Mouse (Mus musculus) R1 (cell line): ENCODE measurements around the gene Lrrc26.
A peak's percentile ranks its signal among the peaks of the same experiment; 100 is the strongest.

Source experiments
- DNase-seq: peaks from one replicate; pipeline ENCODE4 v3.0.0-alpha.2; 2018; ENCODE audit warnings: low read depth, low spot score

Gene Lrrc26

GRCm38 (mm10) chr2:25265897-25266656 is 23.6 kb upstream of the Lrrc26 start:
- DNase-seq: no peak

DNA sequence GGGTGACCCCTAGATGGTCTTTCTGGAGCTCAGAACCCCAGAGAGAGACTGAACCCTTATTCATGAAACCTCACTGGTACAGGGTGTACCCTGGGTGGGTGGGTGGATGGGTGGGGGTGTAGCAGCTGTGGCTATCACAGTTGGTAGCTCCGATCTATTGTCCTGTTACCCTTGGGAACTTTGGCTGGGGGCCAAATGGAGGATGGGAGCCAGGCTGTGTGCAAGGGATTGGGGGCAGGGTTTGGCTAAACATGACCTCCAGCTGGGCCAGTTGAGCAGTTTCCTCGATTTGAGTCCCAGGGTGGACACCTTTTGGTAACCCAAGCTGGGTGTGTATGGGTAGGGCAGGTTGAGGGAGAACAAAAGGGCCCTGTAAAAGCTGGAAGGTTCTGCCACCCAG is 23.0 kb upstream of the Lrrc26 start:
- no peak for DNase-seq

GRCm38 (mm10) chr2:25267241-25267640 is 22.5 kb upstream of the Lrrc26 start:
- DNase-seq: no peak

GRCm38 (mm10) chr2:25267746-25268309 is 21.9 kb upstream of the Lrrc26 start:
- DNase-seq: no peak

DNA sequence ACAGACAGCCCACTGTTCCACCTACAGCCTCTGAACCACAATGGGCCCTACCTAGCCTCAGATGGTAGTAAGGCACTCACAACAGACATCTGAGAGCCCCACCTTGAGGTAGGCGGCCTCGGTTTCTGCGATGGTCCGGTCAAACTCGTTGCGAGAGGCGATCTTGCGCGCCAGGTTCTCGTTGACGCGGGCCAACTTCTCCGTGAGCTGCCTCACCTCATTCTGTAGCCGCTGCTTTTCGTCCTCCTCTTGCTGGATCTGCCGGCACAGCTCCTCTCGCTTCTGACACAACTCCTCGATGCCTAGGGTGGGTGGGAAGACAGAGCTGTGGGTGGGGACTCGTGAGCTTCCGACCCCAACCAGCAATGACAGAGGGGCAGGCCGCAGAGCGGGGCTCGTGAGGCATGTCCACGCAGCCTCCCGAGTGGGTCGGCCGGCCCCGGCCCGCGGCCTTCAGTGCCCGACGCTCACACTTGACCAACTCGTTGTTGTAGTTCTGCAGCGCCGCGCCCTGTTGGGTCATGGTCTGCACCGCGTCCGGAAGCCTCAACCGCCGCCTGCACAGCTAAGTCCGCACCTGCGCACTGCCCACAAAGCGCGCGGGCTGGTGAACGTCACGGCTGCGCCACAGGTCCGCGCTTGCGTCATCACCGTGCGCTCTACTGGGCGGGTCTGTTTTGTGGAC is 17.7 kb upstream of the Lrrc26 start, which contains the start of the genes Ssna1 and Anapc2:
Ssna1 (minus strand) TSS at position 612 of the 685 bp plus-strand sequence.
Anapc2 (plus strand) TSS at position 652 of the 685 bp plus-strand sequence.
- DNase-seq: peak; percentile 97

GRCm38 (mm10) chr2:25272515-25272914 is 17.2 kb upstream of the Lrrc26 start:
- DNase-seq: no peak

- no peak for DNase-seq
Measured at GRCm38 (mm10) chr2:25273010-25273409, 16.7 kb upstream of the Lrrc26 start.

GRCm38 (mm10) chr2:25278928-25279882 is 10.5 kb upstream of the Lrrc26 start:
- DNase-seq: peak; percentile 93

DNA sequence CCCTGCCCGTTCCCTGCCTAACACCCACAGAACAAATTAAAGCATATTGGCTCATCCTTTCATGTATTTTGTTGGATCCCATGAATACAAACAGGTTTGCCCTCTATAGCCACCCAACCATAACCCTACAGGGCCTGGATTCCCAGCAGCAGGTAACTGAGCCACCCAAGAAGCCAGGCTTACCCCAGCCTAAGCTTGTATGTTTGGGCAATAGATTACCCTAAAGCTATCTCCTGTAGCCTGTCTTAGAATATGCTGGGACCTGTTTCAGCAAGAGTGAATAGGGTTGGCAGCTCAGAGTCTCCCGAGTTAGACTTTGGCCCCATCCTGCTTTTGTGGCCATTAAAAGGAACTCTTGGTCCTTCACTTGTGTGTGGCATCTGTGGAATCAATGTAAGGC is 4.2 kb upstream of the Lrrc26 start:
- DNase-seq: no peak

GRCm38 (mm10) chr2:25286314-25286713 is 3.4 kb upstream of the Lrrc26 start:
- no peak for DNase-seq

- no peak for DNase-seq
Measured at GRCm38 (mm10) chr2:25286837-25287636, 2.7 kb upstream of the Lrrc26 start.

- DNase-seq: no peak
Measured at GRCm38 (mm10) chr2:25287927-25288649, 1.6 kb upstream of the Lrrc26 start, which contains the start of gene Tmem210. Tmem210 (plus strand) TSS chr2:25288145.

DNA sequence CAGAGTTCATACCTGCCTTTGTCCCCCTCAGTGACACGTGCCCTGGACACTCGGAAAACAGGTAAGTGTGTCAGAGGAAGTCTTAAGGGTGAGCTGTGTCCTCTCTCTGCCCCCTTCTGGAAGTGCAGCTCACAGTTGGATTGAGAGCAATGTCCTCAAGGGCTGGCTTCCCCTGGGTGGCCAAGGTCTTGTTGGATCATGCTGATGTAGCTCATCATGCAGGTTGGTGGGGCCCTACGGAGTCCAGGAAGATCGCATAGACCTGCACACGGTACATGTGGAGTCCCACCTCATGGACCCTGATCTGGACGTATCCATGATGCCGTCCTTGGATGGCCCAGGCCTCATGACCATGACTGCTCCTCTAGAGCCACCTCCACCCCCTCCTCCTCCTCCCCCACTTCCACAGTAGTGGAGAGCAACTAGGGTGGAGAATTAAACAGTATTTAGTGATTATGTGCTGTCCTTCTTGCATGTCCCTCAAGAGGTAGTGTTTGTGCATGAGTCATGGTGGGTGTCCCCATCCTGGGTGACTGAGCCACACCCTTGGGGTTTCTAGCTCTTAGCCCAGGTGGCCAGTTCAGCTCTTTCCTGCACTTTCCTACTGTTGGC is 875 bp upstream of the Lrrc26 start:
- DNase-seq: no peak

DNA sequence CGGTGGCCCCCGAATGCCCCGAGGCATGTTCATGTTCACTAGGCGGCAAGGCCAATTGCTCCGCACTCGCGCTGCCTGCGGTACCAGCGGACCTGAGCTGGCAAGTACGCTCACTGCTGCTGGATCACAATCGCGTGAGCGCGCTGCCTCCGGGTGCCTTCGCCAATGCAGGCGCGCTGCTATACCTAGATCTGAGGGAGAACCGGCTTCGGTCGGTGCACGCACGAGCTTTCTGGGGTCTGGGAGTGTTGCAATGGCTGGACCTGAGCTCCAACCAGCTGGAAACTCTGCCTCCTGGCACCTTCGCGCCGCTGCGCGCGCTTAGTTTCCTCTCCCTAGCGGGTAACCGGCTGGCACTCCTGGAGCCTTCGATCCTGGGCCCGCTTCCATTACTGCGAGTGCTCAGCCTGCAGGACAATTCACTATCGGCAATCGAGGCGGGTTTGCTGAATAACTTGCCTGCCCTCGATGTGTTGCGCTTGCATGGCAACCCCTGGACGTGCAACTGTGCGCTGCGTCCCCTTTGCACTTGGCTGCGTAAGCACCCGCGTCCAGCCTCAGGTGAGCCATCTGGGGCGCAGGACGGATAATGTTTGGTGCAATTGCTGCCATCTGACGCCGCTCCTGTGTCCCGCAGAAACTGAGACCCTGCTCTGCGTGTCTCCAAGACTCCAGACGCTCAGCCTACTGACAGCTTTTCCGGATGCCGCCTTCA is 543 bp downstream of the Lrrc26 start:
- peak; percentile 53 for DNase-seq

DNA sequence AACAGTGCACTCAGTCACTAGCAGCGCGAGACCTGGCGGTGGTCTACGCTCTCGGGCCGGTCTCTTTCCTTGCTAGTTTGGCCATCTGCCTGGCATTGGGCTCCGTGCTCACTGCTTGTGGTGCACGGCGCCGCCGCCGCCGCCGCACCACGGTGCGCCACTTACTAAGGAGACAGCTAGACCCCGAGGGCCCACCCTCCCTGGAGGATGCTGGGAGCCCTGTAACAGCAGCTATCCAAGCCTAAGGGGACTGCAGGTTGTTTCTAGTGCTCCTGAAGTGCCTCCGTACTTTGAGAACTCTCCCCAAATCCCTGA is 1.1 kb downstream of the Lrrc26 start:
- peak; percentile 60 for DNase-seq

DNA sequence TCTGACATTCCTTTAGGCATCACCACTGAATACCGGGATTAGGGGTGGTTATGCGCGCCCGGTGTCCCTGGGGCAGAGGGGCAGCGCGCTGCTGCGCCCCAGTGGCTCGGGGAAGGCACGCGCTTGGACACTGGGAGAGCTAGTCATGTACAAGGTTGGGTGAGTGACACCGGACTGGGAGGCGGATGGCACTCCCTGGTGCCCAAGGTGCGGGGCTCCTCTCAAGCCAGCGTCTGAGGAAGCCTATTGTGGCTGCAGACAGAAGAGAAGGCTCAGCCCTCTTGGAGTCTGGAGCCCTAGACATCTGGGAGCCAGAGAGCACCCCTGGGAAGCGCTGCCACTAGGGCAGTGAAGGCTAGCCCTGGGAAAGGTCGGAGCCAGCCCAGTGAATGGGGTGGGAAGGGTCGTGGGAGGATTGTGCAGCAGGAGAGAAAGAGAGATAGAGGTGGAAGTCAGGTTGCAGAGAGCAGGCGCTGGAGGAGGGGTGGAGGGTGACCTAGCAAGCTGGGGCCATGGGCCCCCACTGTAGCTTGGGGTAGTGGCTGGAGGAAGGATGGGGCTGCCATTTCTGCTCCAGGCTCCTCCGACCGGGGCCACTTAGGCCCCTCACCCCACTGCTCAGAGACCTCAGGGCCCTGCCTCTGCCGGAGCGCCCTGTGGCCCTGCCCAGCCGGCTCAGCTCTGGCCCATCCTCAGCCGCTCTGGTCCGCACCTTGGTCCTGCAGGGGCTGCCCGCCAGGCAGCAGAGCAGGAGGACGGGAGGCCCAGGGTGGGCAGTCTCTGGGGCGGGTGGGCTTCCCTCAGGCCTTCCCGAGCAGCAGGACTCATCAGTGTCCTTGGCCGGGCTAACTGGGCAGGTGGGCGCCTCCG is 1.7 kb downstream of the Lrrc26 start:
- DNase-seq: no peak

- no peak for DNase-seq
Measured at GRCm38 (mm10) chr2:25292054-25292544, 2.4 kb downstream of the Lrrc26 start.

GRCm38 (mm10) chr2:25292856-25293255 is 3.1 kb downstream of the Lrrc26 start:
- DNase-seq: peak; percentile 87
